Mouse (Mus musculus) midbrain, embryonic 14.5 days (tissue): ENCODE data around the gene Fnip2. TPM values are rescaled to one million over a fixed set of nuclear protein-coding genes. Genes with fewer than 3 reads are reported as not detected.

ENCODE experiments used
- ATAC-seq: fragments of 200-750 bp; cut with Nextera tagmentation; 2 replicates; pipeline ENCODE4 v1.8.0; 2017; ENCODE audit warnings: moderate number of reproducible peaks, moderate library complexity; ENCODE audit not compliant: low FRiP score, low TSS enrichment
- DNase-seq: peaks from one replicate; pipeline ENCODE4 v3.0.0-alpha.2; 2015
- H3K27ac ChIP-seq: fragments of 300-500 bp; sonication (generic); replicated peaks from 2 replicates; pipeline ENCODE4 v1.5.1; 2014; ENCODE audit warnings: mild to moderate bottlenecking, low read depth, low read length, moderate library complexity
- H3K27me3 ChIP-seq: fragments of 300-500 bp; sonication (generic); 2 replicates; pipeline ENCODE4 v1.6.1; 2014; ENCODE audit warnings: low read length, control low read depth, mixed read lengths; ENCODE audit not compliant: control insufficient read depth, insufficient read depth
- H3K36me3 ChIP-seq: fragments of 300-500 bp; sonication (generic); 2 replicates; pipeline ENCODE4 v1.6.1; 2014; ENCODE audit warnings: low read length, control low read depth; ENCODE audit not compliant: control insufficient read depth, insufficient read depth
- H3K4me1 ChIP-seq: fragments of 300-500 bp; sonication (generic); 2 replicates; pipeline ENCODE4 v1.6.1; 2014; ENCODE audit warnings: mild to moderate bottlenecking, antibody characterized with exemption, low read length, control low read depth; ENCODE audit not compliant: control insufficient read depth, insufficient read depth
- H3K4me2 ChIP-seq: fragments of 300-500 bp; sonication (generic); 2 replicates; pipeline ENCODE4 v1.6.1; 2014; ENCODE audit warnings: mild to moderate bottlenecking, low read length, moderate library complexity
- H3K4me3 ChIP-seq: fragments of 300-500 bp; sonication (generic); replicated peaks from 2 replicates; pipeline ENCODE4 v1.5.1; 2014; ENCODE audit warnings: low read depth, low read length
- H3K9ac ChIP-seq: fragments of 300-500 bp; sonication (generic); replicated peaks from 2 replicates; pipeline ENCODE4 v1.6.1; 2014; ENCODE audit warnings: mild to moderate bottlenecking, low read length, moderate library complexity
- H3K9me3 ChIP-seq: fragments of 300-500 bp; sonication (generic); 2 replicates; pipeline ENCODE4 v1.6.1; 2016; ENCODE audit warnings: low read length, control low read depth, mixed read lengths; ENCODE audit not compliant: control insufficient read depth
- WGBS: fragments of 180-500 bp; shearing (Covaris S2); extraction: QIAGEN DNeasy Blood & Tissue Kit; methylation state at CpG from one replicate; pipeline ENCODE4 v1.1.7; 2014; 5-methylcytosine and 5-hydroxymethylcytosine counted together
- polyA plus RNA-seq: library from polyadenylated mRNA; unstranded; fragments of >200 nt; fragmentation: Nextera tagmentation; extraction: Ambion mirVana; gene quantifications from 2 replicates; pipeline ENCODE4 v1.2.1, GENCODE M21; 2014

The Fnip2 gene
- polyA plus RNA-seq, 1 experiment from 2014 or later: 7.7 TPM

DNA sequence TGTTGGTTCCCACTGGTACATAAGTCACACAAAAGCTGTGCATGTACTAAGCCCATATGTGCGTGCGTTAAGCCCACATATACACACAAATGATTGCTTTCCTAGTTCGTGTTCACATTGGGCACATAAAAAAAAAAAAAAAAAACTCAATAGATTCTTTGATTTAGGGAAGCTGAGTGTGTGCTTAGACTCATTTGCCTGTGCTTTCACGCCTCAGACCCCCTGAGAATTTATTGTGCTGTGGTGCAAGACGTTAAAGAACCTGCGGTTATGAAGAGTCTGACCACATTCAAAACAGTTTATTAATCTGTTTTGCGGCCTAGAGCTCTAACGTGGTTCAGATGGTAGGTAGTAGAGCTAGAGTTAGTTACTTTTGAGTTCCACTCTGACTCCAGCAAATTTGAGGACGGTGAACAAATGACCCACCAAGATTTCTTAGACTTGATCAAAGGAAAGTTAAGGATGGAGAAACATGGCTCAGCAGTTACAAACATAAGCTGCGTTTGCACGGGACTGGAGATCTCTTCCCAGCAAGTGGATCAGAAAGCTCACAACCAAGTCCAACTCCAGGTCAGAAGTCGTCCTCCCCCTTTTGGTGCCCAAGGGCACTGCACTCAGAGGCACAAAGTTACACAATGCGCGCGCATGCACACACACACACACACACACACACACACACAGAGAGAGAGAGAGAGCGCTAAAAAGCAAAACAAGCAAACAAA is 1.2 kb upstream of the Fnip2 start:
- Histone ChIP-seq H3K27ac (no peak overlapping the region), H3K9ac (no peak overlapping the region)
- no peak for ATAC-seq

GRCm38 (mm10) chr3:79566716-79567691 is 592 bp downstream of the Fnip2 start:
- peak overlapping the region; percentile 86 for H3K4me2 ChIP-seq
- H3K36me3 ChIP-seq: no peaks in the 10 kb centered on the region
- H3K4me1 ChIP-seq: peaks cover 12% of the 10 kb centered on the region
- DNase-seq (peak; percentile 53), ATAC-seq (peak; percentile 62)
- no peaks in the 10 kb centered on the region for H3K27me3 ChIP-seq
- peak overlapping the region; percentile 84 for H3K27ac ChIP-seq
- WGBS: 2% methylated on average over 60 of the region's 60 CpGs
- H3K4me3 ChIP-seq: peak overlapping the region; percentile 76
- H3K9ac ChIP-seq: peak overlapping the region; percentile 84
- H3K9me3 ChIP-seq: no peaks in the 10 kb centered on the region

More for the DNA sequence above, 1.2 kb upstream of the Fnip2 start:
- no peak for DNase-seq
- H3K27me3 ChIP-seq: no peaks in the 10 kb centered on the region
- WGBS: 87% methylated on average over 16 of the region's 16 CpGs
- H3K4me3 ChIP-seq: no peak overlapping the region
- H3K9me3 ChIP-seq: no peaks in the 10 kb centered on the region
- H3K4me2 ChIP-seq: peak overlapping the region; percentile 86
- H3K36me3 ChIP-seq: no peaks in the 10 kb centered on the region
- H3K4me1 ChIP-seq: peaks cover 12% of the 10 kb centered on the region

GRCm38 (mm10) chr3:79564875-79565606 is 2.6 kb downstream of the Fnip2 start:
- H3K4me2 ChIP-seq: no peak overlapping the region
- H3K9me3 ChIP-seq: no peaks in the 10 kb centered on the region
- no peak overlapping the region for H3K9ac ChIP-seq
- no peak overlapping the region for H3K27ac ChIP-seq
- peaks cover 12% of the 10 kb centered on the region for H3K4me1 ChIP-seq
- H3K36me3 ChIP-seq: no peaks in the 10 kb centered on the region
- 86% methylated on average over 10 of the region's 10 CpGs for WGBS
- H3K27me3 ChIP-seq: no peaks in the 10 kb centered on the region
- ATAC-seq (no peak), DNase-seq (no peak)
- no peak overlapping the region for H3K4me3 ChIP-seq

- H3K9ac ChIP-seq: no peak overlapping the region
- WGBS: 85% methylated on average over 2 of the region's 2 CpGs
- ATAC-seq: no peak
- no peaks in the 10 kb centered on the region for H3K27me3 ChIP-seq
- no peak for DNase-seq
- no peaks in the 10 kb centered on the region for H3K36me3 ChIP-seq
- no peaks in the 10 kb centered on the region for H3K9me3 ChIP-seq
- no peak overlapping the region for H3K4me3 ChIP-seq
- H3K4me2 ChIP-seq: no peak overlapping the region
- peaks cover 12% of the 10 kb centered on the region for H3K4me1 ChIP-seq
- H3K27ac ChIP-seq: no peak overlapping the region
Measured at GRCm38 (mm10) chr3:79563511-79563910, 4.1 kb downstream of the Fnip2 start.

DNA sequence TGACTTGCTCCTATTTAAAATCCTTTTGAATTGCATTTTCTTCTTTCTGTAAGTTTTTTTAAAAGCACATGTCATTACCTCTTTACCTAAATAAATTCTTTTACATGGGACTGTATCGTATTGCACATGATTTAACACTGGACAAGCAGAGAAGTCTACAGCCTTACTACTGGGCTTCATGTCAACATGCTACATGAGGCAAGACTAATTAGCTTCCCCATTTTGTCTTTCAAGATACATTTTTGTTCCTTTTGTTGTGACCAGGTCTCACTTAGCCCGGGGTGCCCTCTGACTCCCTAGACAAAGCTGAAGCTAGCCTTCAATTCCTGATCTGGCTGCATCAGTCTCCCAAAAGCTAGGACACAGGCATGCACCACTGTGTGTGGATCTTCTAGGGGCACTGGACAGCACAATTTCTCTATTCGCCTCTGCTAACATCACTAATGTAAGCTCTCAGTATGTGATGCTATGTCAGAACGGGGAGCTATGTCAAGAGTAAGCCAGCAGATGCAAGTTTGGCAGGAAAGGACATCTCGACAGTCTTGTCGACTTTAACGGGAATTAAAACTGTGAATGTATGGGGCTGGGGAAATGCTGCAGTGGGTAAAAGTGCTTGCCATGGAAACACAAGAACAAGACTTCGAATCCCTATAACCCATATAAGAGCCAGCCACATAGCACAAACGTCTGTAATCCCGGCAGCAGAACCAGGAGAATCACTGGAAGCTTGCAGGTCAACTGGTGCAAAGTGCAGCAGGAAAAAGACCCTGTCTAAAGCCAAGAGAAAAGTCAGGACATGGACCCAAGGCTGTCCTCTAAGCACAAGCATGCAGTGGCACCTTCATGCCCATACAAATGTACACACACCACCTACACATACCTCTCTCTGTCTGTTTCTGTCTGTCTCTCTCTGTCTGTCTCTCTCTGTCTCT is 5.5 kb downstream of the Fnip2 start:
- H3K4me3 ChIP-seq: no peak overlapping the region
- no peak overlapping the region for H3K4me2 ChIP-seq
- H3K9me3 ChIP-seq: no peaks in the 10 kb centered on the region
- WGBS: 81% methylated on average over 10 of the region's 10 CpGs
- no peak overlapping the region for H3K9ac ChIP-seq
- peaks cover 12% of the 10 kb centered on the region for H3K4me1 ChIP-seq
- H3K36me3 ChIP-seq: no peaks in the 10 kb centered on the region
- no peaks in the 10 kb centered on the region for H3K27me3 ChIP-seq
- no peak overlapping the region for H3K27ac ChIP-seq
- ATAC-seq (no peak), DNase-seq (no peak)

DNA sequence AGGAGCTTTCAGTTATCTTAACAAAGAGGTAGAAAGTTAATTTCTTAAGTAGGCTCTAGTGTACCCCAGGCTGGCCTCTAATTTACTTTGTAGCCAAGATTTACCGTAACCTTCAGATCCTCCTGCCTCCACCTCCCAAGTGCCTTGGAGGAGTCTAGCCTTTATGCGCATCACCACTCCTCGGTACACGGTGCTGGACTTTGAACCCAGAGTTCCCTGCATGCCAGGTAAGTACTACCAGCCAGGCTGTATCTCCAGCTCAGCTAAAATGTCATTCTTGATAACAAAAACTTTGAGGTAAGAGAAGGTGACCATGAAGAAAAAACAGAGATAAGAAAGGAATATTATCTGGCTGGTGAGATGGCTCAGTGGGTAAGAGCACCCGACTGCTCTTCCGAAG is 7.0 kb downstream of the Fnip2 start:
- H3K27me3 ChIP-seq: no peaks in the 10 kb centered on the region
- no peak overlapping the region for H3K9ac ChIP-seq
- H3K27ac ChIP-seq: no peak overlapping the region
- H3K4me1 ChIP-seq: peaks cover 5% of the 10 kb centered on the region; the same call in 1 of the 2 replicates
- 97% methylated on average over 6 of the region's 6 CpGs for WGBS
- no peak overlapping the region for H3K4me3 ChIP-seq
- H3K36me3 ChIP-seq: no peaks in the 10 kb centered on the region
- DNase-seq (no peak), ATAC-seq (no peak)
- H3K9me3 ChIP-seq: no peaks in the 10 kb centered on the region
- H3K4me2 ChIP-seq: no peak overlapping the region

DNA sequence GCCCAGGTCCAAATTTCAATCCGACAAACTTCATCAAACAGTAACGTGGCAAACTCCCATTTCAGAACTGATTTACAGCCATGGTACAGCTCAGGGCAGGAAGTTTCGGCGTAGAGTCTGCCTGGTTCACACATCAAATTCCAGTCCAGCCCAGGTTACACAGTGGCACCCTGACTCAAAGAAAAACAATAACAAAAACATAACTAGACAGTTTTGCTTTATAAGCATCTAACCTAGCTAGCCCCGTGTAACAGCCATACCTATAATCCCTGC is 7.9 kb downstream of the Fnip2 start:
- H3K9ac ChIP-seq: no peak overlapping the region
- no peaks in the 10 kb centered on the region for H3K9me3 ChIP-seq
- H3K4me2 ChIP-seq: no peak overlapping the region
- H3K36me3 ChIP-seq: no peaks in the 10 kb centered on the region
- no peak for DNase-seq
- H3K4me1 ChIP-seq: peaks cover under 1% of the 10 kb centered on the region; the same call in 1 of the 2 replicates
- no peak overlapping the region for H3K4me3 ChIP-seq
- no peak for ATAC-seq
- 93% methylated on average over 5 of the region's 5 CpGs for WGBS
- H3K27me3 ChIP-seq: no peaks in the 10 kb centered on the region
- no peak overlapping the region for H3K27ac ChIP-seq
